Mouse (Mus musculus): ENCODE measurements at regions not wholly inside any gene's neighbourhood (a gene's known extent, or its start where the extent isn't known, plus 50 kb on each side); places are given as distances from the start of the nearest gene placed in this dataset.

- H3K4me3 ChIP-seq: no peak overlapping the region
- 76% methylated on average over 5 of the region's 5 CpGs for WGBS
- no peaks in the 10 kb centered on the region for H3K9me3 ChIP-seq
Observed at GRCm38 (mm10) chr3:150109561-150109960, 1119.2 kb upstream of the Adgrl2 start.

GRCm38 (mm10) chr3:150112231-150112630 lies 1121.9 kb upstream of the Adgrl2 start:
- no peaks in the 10 kb centered on the region for H3K27me3 ChIP-seq
- H3K9me3 ChIP-seq: no peaks in the 10 kb centered on the region
- no peak overlapping the region for H3K4me3 ChIP-seq
- no peak for ATAC-seq (ENCODE audit: borderline replicate concordance, extremely low read depth, low FRiP score, low TSS enrichment)
- H3K36me3 ChIP-seq: no peaks in the 10 kb centered on the region
- no peaks in the 10 kb centered on the region for H3K4me1 ChIP-seq
- H3K27ac ChIP-seq: no peak overlapping the region
- H3K4me2 ChIP-seq: no peak overlapping the region
- H3K9ac ChIP-seq: no peak overlapping the region
- 89% methylated on average over 6 of the region's 6 CpGs for WGBS

More at GRCm38 (mm10) chr3:150109561-150109960, 1119.2 kb upstream of the Adgrl2 start:
- Histone ChIP-seq H3K4me2 (no peak overlapping the region), H3K4me1 (no peaks in the 10 kb centered on the region), H3K27me3 (no peaks in the 10 kb centered on the region), H3K27ac (no peak overlapping the region), H3K9ac (no peak overlapping the region), H3K36me3 (no peaks in the 10 kb centered on the region)
- ATAC-seq (ENCODE audit: borderline replicate concordance, extremely low read depth, low FRiP score, low TSS enrichment): no peak

GRCm38 (mm10) chr3:150119866-150120265 lies 1129.5 kb upstream of the Adgrl2 start:
- no peak overlapping the region for H3K4me2 ChIP-seq
- no peaks in the 10 kb centered on the region for H3K4me1 ChIP-seq
- no peak overlapping the region for H3K27ac ChIP-seq
- ATAC-seq (ENCODE audit: borderline replicate concordance, extremely low read depth, low FRiP score, low TSS enrichment): peak; percentile 55; the same call in 1 of the 2 replicates
- H3K9me3 ChIP-seq: no peaks in the 10 kb centered on the region
- H3K9ac ChIP-seq: no peak overlapping the region
- no peak overlapping the region for H3K4me3 ChIP-seq
- 37% methylated on average over 3 of the region's 3 CpGs for WGBS
- H3K36me3 ChIP-seq: no peaks in the 10 kb centered on the region
- no peaks in the 10 kb centered on the region for H3K27me3 ChIP-seq

- Histone ChIP-seq H3K27ac (no peak overlapping the region), H3K4me1 (peaks cover 3% of the 10 kb centered on the region)
- WGBS: 82% methylated on average over 1 of the region's 1 CpGs
Observed at GRCm38 (mm10) chr3:150146635-150147034, 1156.3 kb upstream of the Adgrl2 start.

GRCm38 (mm10) chr3:150151152-150151822 lies 1160.9 kb upstream of the Adgrl2 start:
- H3K4me1 ChIP-seq: peaks cover 6% of the 10 kb centered on the region
- ATAC-seq (ENCODE audit: borderline replicate concordance, extremely low read depth, low FRiP score, low TSS enrichment): peak; percentile 83; the same call in 1 of the 2 replicates
- H3K4me3 ChIP-seq: no peak overlapping the region
- H3K27ac ChIP-seq: no peak overlapping the region
- no peaks in the 10 kb centered on the region for H3K36me3 ChIP-seq
- WGBS: 30% methylated on average over 7 of the region's 7 CpGs
- no peaks in the 10 kb centered on the region for H3K27me3 ChIP-seq
- no peak overlapping the region for H3K4me2 ChIP-seq
- no peaks in the 10 kb centered on the region for H3K9me3 ChIP-seq
- H3K9ac ChIP-seq: no peak overlapping the region

More at GRCm38 (mm10) chr3:150146635-150147034, 1156.3 kb upstream of the Adgrl2 start:
- H3K36me3 ChIP-seq: no peaks in the 10 kb centered on the region
- ATAC-seq (ENCODE audit: borderline replicate concordance, extremely low read depth, low FRiP score, low TSS enrichment): no peak
- no peaks in the 10 kb centered on the region for H3K27me3 ChIP-seq
- H3K9me3 ChIP-seq: no peaks in the 10 kb centered on the region
- no peak overlapping the region for H3K4me3 ChIP-seq
- H3K4me2 ChIP-seq: no peak overlapping the region
- H3K9ac ChIP-seq: no peak overlapping the region

- Histone ChIP-seq H3K36me3 (no peaks in the 10 kb centered on the region), H3K4me3 (no peak overlapping the region), H3K9me3 (no peaks in the 10 kb centered on the region), H3K27me3 (no peaks in the 10 kb centered on the region), H3K4me2 (no peak overlapping the region), H3K9ac (no peak overlapping the region), H3K4me1 (peaks cover 6% of the 10 kb centered on the region), H3K27ac (no peak overlapping the region)
- 58% methylated on average over 8 of the region's 8 CpGs for WGBS
- no peak for ATAC-seq (ENCODE audit: borderline replicate concordance, extremely low read depth, low FRiP score, low TSS enrichment)
Observed at GRCm38 (mm10) chr3:150151823-150152158, 1161.4 kb upstream of the Adgrl2 start.

- no peaks in the 10 kb centered on the region for H3K27me3 ChIP-seq
- H3K9ac ChIP-seq: no peak overlapping the region
- H3K4me1 ChIP-seq: peaks cover 6% of the 10 kb centered on the region
- WGBS: 55% methylated on average over 3 of the region's 3 CpGs
- no peak overlapping the region for H3K4me2 ChIP-seq
- H3K27ac ChIP-seq: no peak overlapping the region
- no peak for ATAC-seq (ENCODE audit: borderline replicate concordance, extremely low read depth, low FRiP score, low TSS enrichment)
- no peak overlapping the region for H3K4me3 ChIP-seq
- H3K36me3 ChIP-seq: no peaks in the 10 kb centered on the region
- no peaks in the 10 kb centered on the region for H3K9me3 ChIP-seq
Observed at GRCm38 (mm10) chr3:150152893-150153292, 1162.5 kb upstream of the Adgrl2 start.

- Histone ChIP-seq H3K9ac (no peak overlapping the region), H3K36me3 (no peaks in the 10 kb centered on the region), H3K4me3 (no peak overlapping the region), H3K27ac (no peak overlapping the region), H3K27me3 (no peaks in the 10 kb centered on the region), H3K9me3 (no peaks in the 10 kb centered on the region), H3K4me1 (no peaks in the 10 kb centered on the region), H3K4me2 (no peak overlapping the region)
- 79% methylated on average over 2 of the region's 2 CpGs for WGBS
- ATAC-seq (ENCODE audit: borderline replicate concordance, extremely low read depth, low FRiP score, low TSS enrichment): no peak
Observed at GRCm38 (mm10) chr3:150185807-150186206, 1195.5 kb upstream of the Adgrl2 start.

GRCm38 (mm10) chr3:150193132-150193531 lies 1202.8 kb upstream of the Adgrl2 start:
- ATAC-seq (ENCODE audit: borderline replicate concordance, extremely low read depth, low FRiP score, low TSS enrichment): peak; percentile 87; the same call in 1 of the 2 replicates
- 34% methylated on average over 4 of the region's 4 CpGs for WGBS
- no peak overlapping the region for H3K4me2 ChIP-seq
- no peak overlapping the region for H3K27ac ChIP-seq
- no peaks in the 10 kb centered on the region for H3K9me3 ChIP-seq
- H3K27me3 ChIP-seq: no peaks in the 10 kb centered on the region
- H3K4me1 ChIP-seq: peaks cover 4% of the 10 kb centered on the region
- no peak overlapping the region for H3K9ac ChIP-seq
- H3K4me3 ChIP-seq: no peak overlapping the region
- no peaks in the 10 kb centered on the region for H3K36me3 ChIP-seq

- Histone ChIP-seq H3K4me3 (no peak overlapping the region), H3K4me1 (peaks cover 4% of the 10 kb centered on the region), H3K4me2 (no peak overlapping the region), H3K27ac (no peak overlapping the region), H3K9ac (no peak overlapping the region), H3K9me3 (no peaks in the 10 kb centered on the region), H3K36me3 (no peaks in the 10 kb centered on the region), H3K27me3 (no peaks in the 10 kb centered on the region)
- no peak for ATAC-seq (ENCODE audit: borderline replicate concordance, extremely low read depth, low FRiP score, low TSS enrichment)
- WGBS: 21% methylated on average over 5 of the region's 5 CpGs
Observed at GRCm38 (mm10) chr3:150198492-150198891, 1208.1 kb upstream of the Adgrl2 start.

GRCm38 (mm10) chr3:150205902-150206301 lies 1215.5 kb upstream of the Adgrl2 start:
- no peak overlapping the region for H3K4me3 ChIP-seq
- no peak overlapping the region for H3K9ac ChIP-seq
- no peak overlapping the region for H3K27ac ChIP-seq
- ATAC-seq (ENCODE audit: borderline replicate concordance, extremely low read depth, low FRiP score, low TSS enrichment): no peak
- no peaks in the 10 kb centered on the region for H3K4me1 ChIP-seq
- no peaks in the 10 kb centered on the region for H3K9me3 ChIP-seq
- H3K4me2 ChIP-seq: no peak overlapping the region
- H3K27me3 ChIP-seq: no peaks in the 10 kb centered on the region
- no peaks in the 10 kb centered on the region for H3K36me3 ChIP-seq

GRCm38 (mm10) chr3:150233279-150233678 lies 1204.4 kb upstream of the Adgrl4 start:
- Histone ChIP-seq H3K4me1 (no peaks in the 10 kb centered on the region), H3K4me3 (no peak overlapping the region), H3K9ac (no peak overlapping the region), H3K4me2 (no peak overlapping the region), H3K9me3 (no peaks in the 10 kb centered on the region), H3K27ac (no peak overlapping the region), H3K36me3 (no peaks in the 10 kb centered on the region), H3K27me3 (no peaks in the 10 kb centered on the region)
- WGBS: 48% methylated on average over 2 of the region's 2 CpGs
- no peak for ATAC-seq (ENCODE audit: borderline replicate concordance, extremely low read depth, low FRiP score, low TSS enrichment)

Data from lung, embryonic 15.5 days (tissue).